Mouse (Mus musculus) megakaryocyte-erythroid progenitor cell, adult 5-6 weeks (primary cell): ENCODE measurements around the gene Gm20823. TPM values are rescaled to one million over a fixed set of nuclear protein-coding genes. Genes with fewer than 3 reads are reported as not detected.
"Not testable (repeated sequence)": the region's sequence is repeated elsewhere in the genome, so short reads cannot be mapped to it uniquely, and the experiment has no call there.

Source experiments
- ATAC-seq: replicated peaks from 2 replicates; pipeline ENCODE4 v1.8.0; 2016; ENCODE audit warnings: mild to moderate bottlenecking, inconsistent platforms; ENCODE audit not compliant: severe bottlenecking, poor library complexity, low FRiP score, low TSS enrichment
- total RNA-seq, 2 experiments: library from RNA; stranded (forward) in 1 of 2; stranded (reverse) in 1 of 2; fragments of 200-1000, 215-1000 nt in 1 of 2; fragments of >200 nt in 1 of 2; fragmentation: Nextera tagmentation in 1 of 2; gene quantifications; 2 replicates each; pipeline ENCODE4 v1.2.3; 2014 to 2017

Gm20823 gene
- not detected in 2 replicates for total RNA-seq (2014; fragmentation: Nextera tagmentation)
- total RNA-seq (2017) = not detected in 2 replicates

DNA sequence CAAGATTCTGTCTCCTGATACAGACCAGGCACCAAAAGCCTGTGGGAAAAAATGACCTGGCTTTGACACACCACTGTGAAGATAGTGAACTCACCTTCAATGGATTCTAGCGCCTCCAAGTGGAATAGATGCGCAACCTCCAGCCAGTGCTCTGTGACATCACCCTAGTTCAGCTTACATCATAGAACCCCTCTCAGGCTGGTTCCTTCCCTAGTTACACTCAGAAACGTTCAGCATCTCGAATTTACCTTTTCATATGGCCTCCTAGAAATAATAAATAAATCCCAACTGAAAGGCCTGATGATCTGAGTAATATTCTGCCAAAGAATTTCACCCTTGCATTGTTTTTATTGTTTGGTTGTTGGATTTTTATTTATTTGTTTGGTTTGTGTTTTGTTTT, at the start of gene Gm20823:
Gene Gm20823 (minus strand): TSS at position 101 of the 400 bp plus-strand sequence.
- ATAC-seq = not testable (repeated sequence)
